Mouse (Mus musculus): ENCODE data around the gene Alkbh6.

GRCm38 (mm10) chr7:30297266-30297665 is 11.3 kb upstream of the Alkbh6 start:
- no peak for TF ChIP-seq POLR2A (IDR thresholded peaks at IDR 0.05; ENCODE audit: insufficient read depth, low read depth, low read length)
- TF ChIP-seq CTCF (IDR thresholded peaks at IDR 0.05), result no peak
- TF ChIP-seq EP300 (IDR thresholded peaks at IDR 0.05; ENCODE audit: insufficient read depth, low read depth, low read length), result no peak
